Mouse (Mus musculus): Measurements from ENCODE around the gene Xpot. TPM values are rescaled to one million over a fixed set of nuclear protein-coding genes. Genes with fewer than 3 reads are reported as not detected.

Gene Xpot
- polyA plus RNA-seq, 1 experiment from 2014 or later: 53.9 TPM

DNA sequence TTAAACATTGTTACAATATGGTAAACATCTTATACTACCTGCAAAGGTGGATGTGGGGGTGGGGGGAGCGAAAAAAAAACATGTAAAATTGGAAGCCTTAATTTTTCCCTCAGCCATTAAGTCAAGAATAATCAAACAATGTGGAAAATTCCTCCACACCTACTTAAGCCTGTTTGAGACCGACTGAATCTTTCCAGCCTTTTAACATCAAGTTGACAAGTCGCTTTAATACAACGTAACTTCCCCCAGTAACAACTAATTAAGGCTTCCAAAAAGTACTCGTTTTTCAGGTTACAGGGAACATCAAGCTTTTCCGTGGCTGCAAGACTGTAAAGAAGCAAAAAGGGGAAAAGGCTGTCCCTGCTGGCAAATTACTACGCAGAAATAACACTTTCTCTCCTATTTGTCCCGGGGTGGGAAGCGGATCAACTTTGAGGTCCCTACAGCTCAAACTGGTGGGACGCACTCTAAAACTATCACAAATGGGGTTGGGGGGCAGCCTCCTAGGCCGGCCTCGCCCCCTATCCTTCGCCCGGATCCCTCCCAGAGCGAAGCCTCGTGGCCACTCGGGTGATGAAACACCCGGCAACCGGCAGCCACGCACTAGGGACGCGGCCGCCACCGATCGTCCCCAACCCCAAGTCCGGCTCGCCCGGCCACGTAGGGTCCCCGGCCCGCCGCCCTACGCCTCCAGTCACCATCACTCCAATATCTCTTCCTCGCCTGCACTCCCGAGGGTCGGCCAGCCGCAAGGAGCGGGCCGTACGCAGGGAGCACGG, 536 bp downstream of the Xpot start:
- Histone ChIP-seq H3K36me3 (ENCODE audit: control insufficient read depth, insufficient read depth, low read length) (peaks cover 6% of the 10 kb centered on the region), H3K9ac (ENCODE audit: low read length) (peak overlapping the region; percentile 94), H3K4me2 (ENCODE audit: low read depth, low read length) (peak overlapping the region; percentile 64), H3K4me1 (ENCODE audit: control insufficient read depth, insufficient read depth, low read length) (peaks cover 12% of the 10 kb centered on the region), H3K9me3 (replicated peaks; ENCODE audit: control insufficient read depth, low read length) (no peaks in the 10 kb centered on the region), H3K4me3 (replicated peaks; ENCODE audit: low read length) (peak overlapping the region; percentile 92), H3K27me3 (ENCODE audit: control insufficient read depth, insufficient read depth, low read length) (no peaks in the 10 kb centered on the region), H3K27ac (ENCODE audit: low read length) (peak overlapping the region; percentile 96)
- no peak; the same call in 1 of the 2 replicates for ATAC-seq (ENCODE audit: insufficient read depth, low FRiP score)
- WGBS: under 1% methylated on average over 41 of the region's 41 CpGs

DNA sequence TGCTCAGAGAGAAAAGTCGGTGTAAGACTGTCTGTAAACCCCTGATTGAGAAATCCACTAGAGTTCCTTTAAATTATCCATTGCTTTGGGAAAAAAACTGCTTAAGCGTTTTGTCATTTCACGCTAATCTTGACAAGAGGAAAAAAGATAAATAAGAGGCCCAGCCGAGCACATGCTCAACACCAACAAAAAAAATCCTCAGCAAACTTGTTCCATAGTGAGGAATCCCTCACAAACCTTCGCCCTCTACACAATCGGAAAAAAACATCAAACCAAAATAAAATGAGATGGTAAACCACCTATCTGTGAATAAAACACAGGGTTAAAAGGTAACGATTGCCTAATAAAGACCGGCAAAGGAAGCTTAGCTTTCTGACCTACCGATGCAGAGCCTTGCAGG, 1.1 kb downstream of the Xpot start:
- Histone ChIP-seq H3K27ac (ENCODE audit: low read length) (peak overlapping the region; percentile 96), H3K4me2 (ENCODE audit: low read depth, low read length) (peak overlapping the region; percentile 64), H3K36me3 (ENCODE audit: control insufficient read depth, insufficient read depth, low read length) (peaks cover 8% of the 10 kb centered on the region), H3K9ac (ENCODE audit: low read length) (peak overlapping the region; percentile 94), H3K9me3 (replicated peaks; ENCODE audit: control insufficient read depth, low read length) (no peaks in the 10 kb centered on the region), H3K27me3 (ENCODE audit: control insufficient read depth, insufficient read depth, low read length) (no peaks in the 10 kb centered on the region), H3K4me3 (replicated peaks; ENCODE audit: low read length) (peak overlapping the region; percentile 92), H3K4me1 (ENCODE audit: control insufficient read depth, insufficient read depth, low read length) (peaks cover 12% of the 10 kb centered on the region)
- no peak for ATAC-seq (ENCODE audit: insufficient read depth, low FRiP score)
- 6% methylated on average over 9 of the region's 9 CpGs for WGBS

DNA sequence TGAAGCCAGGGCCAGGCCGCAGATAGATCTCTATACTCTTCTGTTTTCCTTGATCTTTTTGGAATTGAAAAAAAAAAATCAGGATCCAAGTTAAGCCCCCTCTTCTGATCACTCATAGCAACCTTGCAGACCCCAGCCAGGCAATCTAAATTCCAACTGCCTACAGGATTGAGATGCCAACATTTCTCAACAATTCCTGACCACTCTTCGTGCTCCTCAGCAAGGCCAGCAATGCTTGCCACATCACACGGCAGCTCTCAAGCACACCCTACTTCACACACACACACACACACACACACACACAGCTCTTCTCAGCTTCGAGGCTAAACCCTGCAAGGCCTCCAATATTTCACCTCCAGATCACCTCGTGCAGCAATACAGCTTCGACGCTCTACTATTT, 2.5 kb downstream of the Xpot start:
- Histone ChIP-seq H3K4me1 (ENCODE audit: control insufficient read depth, insufficient read depth, low read length) (peaks cover 12% of the 10 kb centered on the region), H3K36me3 (ENCODE audit: control insufficient read depth, insufficient read depth, low read length) (peaks cover 8% of the 10 kb centered on the region), H3K27ac (ENCODE audit: low read length) (no peak overlapping the region), H3K4me2 (ENCODE audit: low read depth, low read length) (no peak overlapping the region), H3K4me3 (replicated peaks; ENCODE audit: low read length) (no peak overlapping the region), H3K9ac (ENCODE audit: low read length) (no peak overlapping the region), H3K9me3 (replicated peaks; ENCODE audit: control insufficient read depth, low read length) (no peaks in the 10 kb centered on the region), H3K27me3 (ENCODE audit: control insufficient read depth, insufficient read depth, low read length) (no peaks in the 10 kb centered on the region)
- no peak for ATAC-seq (ENCODE audit: insufficient read depth, low FRiP score)
- 70% methylated on average over 7 of the region's 7 CpGs for WGBS

DNA sequence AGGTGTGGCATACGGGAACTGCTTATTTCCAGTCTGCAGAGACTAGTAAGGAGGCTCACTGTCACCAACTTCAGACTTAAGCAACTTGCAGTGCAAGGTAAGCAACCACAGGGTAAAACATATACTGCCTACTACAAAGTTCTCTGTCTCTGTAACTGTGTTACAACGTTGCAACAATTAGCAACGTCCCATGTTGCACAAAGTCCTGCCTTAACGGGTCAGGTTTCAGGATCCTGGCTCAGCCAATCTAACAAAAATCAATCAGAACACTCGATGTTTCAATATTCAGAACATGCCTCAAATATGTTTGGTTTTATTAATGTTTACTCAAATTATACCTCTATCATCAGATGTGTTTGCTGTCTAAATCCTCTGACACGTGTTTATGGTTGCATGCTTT, 3.7 kb downstream of the Xpot start:
- H3K27ac ChIP-seq (ENCODE audit: low read length): no peak overlapping the region
- no peak overlapping the region for H3K4me3 ChIP-seq (replicated peaks; ENCODE audit: low read length)
- H3K4me1 ChIP-seq (ENCODE audit: control insufficient read depth, insufficient read depth, low read length): peaks cover 12% of the 10 kb centered on the region
- H3K9ac ChIP-seq (ENCODE audit: low read length): no peak overlapping the region
- H3K9me3 ChIP-seq (replicated peaks; ENCODE audit: control insufficient read depth, low read length): no peaks in the 10 kb centered on the region
- no peak for ATAC-seq (ENCODE audit: insufficient read depth, low FRiP score)
- 78% methylated on average over 6 of the region's 6 CpGs for WGBS
- no peaks in the 10 kb centered on the region for H3K27me3 ChIP-seq (ENCODE audit: control insufficient read depth, insufficient read depth, low read length)
- peaks cover 10% of the 10 kb centered on the region for H3K36me3 ChIP-seq (ENCODE audit: control insufficient read depth, insufficient read depth, low read length)
- H3K4me2 ChIP-seq (ENCODE audit: low read depth, low read length): no peak overlapping the region

DNA sequence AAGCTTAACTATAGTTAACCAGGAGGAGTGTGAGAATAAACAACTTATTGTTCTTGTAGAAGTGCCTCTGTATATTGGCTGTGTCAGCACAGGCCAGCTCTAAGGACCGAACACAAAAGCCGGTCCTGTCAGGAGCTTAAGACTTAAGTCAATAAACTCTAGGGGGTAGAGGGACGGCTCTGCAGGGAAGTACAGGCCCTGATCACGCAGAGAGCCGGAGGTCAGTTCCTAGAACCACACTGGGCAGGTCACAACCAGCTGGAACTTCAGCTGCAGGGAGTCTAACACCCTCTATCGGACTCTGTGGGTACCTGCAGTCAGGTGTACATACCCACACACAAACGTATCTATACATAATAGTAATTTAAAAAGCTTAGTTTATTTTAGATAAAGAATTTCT, 10.2 kb downstream of the Xpot start:
- Histone ChIP-seq H3K27ac (ENCODE audit: low read length) (no peak overlapping the region; the same call in 1 of the 2 replicates), H3K4me1 (ENCODE audit: control insufficient read depth, insufficient read depth, low read length) (no peaks in the 10 kb centered on the region), H3K9ac (ENCODE audit: low read length) (no peak overlapping the region), H3K4me3 (replicated peaks; ENCODE audit: low read length) (no peak overlapping the region), H3K4me2 (ENCODE audit: low read depth, low read length) (no peak overlapping the region), H3K9me3 (replicated peaks; ENCODE audit: control insufficient read depth, low read length) (no peaks in the 10 kb centered on the region), H3K27me3 (ENCODE audit: control insufficient read depth, insufficient read depth, low read length) (no peaks in the 10 kb centered on the region), H3K36me3 (ENCODE audit: control insufficient read depth, insufficient read depth, low read length) (peaks cover 43% of the 10 kb centered on the region)
- 59% methylated on average over 7 of the region's 7 CpGs for WGBS
- peak; percentile 63; the same call in 1 of the 2 replicates for ATAC-seq (ENCODE audit: insufficient read depth, low FRiP score)

DNA sequence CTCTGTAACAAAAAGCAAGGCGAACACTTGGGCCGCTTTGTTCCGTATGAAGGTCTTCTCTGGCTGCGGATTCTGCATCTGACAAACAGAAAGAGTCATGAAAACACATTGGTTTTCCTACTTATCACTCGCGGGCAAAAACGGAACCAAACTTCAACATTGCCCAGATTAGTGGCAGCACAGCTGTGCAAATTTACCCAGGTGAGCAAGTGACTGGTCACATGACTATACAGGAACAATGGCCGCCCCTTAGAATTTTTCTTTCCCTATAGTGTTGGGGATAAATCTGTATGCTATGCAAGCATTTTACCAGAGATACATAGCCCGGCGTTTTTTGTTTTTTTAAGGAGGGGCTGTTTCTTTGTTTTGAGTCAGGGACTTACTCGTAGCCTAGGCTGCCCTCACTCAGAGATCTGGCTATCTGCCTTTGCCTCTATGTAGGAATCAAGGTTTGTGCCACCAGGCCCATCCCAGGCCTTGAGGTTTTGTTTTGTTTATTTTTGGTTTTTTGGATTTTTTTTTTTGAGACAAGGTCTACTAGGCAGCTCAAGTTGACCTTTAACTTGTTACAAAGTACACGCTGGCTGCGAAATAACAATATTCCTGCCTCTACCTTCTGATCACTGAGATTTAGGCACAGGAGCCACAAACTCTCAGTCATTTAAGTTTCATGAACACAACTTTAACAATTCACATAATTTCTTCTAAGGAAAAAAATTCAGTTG, 10.8 kb downstream of the Xpot start:
- WGBS: 70% methylated on average over 13 of the region's 13 CpGs
- Histone ChIP-seq H3K9me3 (replicated peaks; ENCODE audit: control insufficient read depth, low read length) (no peaks in the 10 kb centered on the region), H3K9ac (ENCODE audit: low read length) (no peak overlapping the region), H3K27me3 (ENCODE audit: control insufficient read depth, insufficient read depth, low read length) (no peaks in the 10 kb centered on the region), H3K4me3 (replicated peaks; ENCODE audit: low read length) (no peak overlapping the region), H3K4me2 (ENCODE audit: low read depth, low read length) (peak overlapping the region; percentile 13; the same call in 1 of the 2 replicates), H3K4me1 (ENCODE audit: control insufficient read depth, insufficient read depth, low read length) (no peaks in the 10 kb centered on the region), H3K27ac (ENCODE audit: low read length) (peak overlapping the region; percentile 19), H3K36me3 (ENCODE audit: control insufficient read depth, insufficient read depth, low read length) (peaks cover 44% of the 10 kb centered on the region)
- ATAC-seq (ENCODE audit: insufficient read depth, low FRiP score): peak; percentile 88

DNA sequence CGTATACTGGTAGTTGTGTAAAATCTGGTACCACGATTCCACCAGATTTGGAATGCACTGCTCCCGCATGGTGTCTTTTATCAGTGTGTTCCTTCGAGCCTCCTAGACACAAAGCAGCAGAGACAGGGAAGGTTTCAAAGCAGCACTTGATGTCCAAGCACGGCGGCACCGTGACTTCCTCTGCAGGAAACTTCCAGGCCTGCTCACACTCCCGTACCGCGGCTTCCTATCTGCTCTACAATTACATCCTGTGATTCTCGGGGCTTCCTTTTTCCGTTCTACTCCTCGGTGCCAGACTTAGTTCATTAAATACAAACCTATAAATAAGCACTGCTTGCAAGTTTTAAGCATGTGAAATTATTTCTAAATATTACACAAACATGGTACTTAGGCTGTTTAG, 12.6 kb downstream of the Xpot start:
- Histone ChIP-seq H3K4me2 (ENCODE audit: low read depth, low read length) (no peak overlapping the region), H3K4me1 (ENCODE audit: control insufficient read depth, insufficient read depth, low read length) (no peaks in the 10 kb centered on the region), H3K27ac (ENCODE audit: low read length) (no peak overlapping the region), H3K9me3 (replicated peaks; ENCODE audit: control insufficient read depth, low read length) (no peaks in the 10 kb centered on the region), H3K4me3 (replicated peaks; ENCODE audit: low read length) (no peak overlapping the region), H3K9ac (ENCODE audit: low read length) (no peak overlapping the region), H3K36me3 (ENCODE audit: control insufficient read depth, insufficient read depth, low read length) (peaks cover 54% of the 10 kb centered on the region), H3K27me3 (ENCODE audit: control insufficient read depth, insufficient read depth, low read length) (no peaks in the 10 kb centered on the region)
- ATAC-seq (ENCODE audit: insufficient read depth, low FRiP score): no peak
- WGBS: 86% methylated on average over 13 of the region's 13 CpGs

DNA sequence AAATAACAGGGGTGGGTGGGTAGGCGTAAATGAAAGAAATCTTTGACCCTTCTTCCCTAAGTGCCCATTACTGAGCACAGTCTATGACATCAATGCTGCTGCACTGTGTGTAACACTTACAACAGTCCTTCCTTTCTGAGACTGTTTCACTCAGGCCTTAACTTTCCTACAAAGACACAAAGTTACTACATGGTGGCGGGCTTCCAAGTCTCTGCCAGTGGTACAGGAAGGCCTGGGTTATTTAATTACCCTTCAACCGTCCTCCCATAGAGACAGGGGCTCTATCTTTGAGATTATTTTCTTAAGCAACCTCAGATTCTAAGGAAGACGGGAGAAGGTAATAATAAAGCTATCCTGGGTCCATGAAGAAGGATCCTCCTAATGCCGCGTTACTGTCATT, 13.7 kb downstream of the Xpot start:
- H3K9me3 ChIP-seq (replicated peaks; ENCODE audit: control insufficient read depth, low read length): no peaks in the 10 kb centered on the region
- WGBS: 86% methylated on average over 6 of the region's 6 CpGs
- H3K4me3 ChIP-seq (replicated peaks; ENCODE audit: low read length): no peak overlapping the region
- H3K9ac ChIP-seq (ENCODE audit: low read length): no peak overlapping the region
- no peak overlapping the region for H3K4me2 ChIP-seq (ENCODE audit: low read depth, low read length)
- H3K27ac ChIP-seq (ENCODE audit: low read length): no peak overlapping the region
- no peak for ATAC-seq (ENCODE audit: insufficient read depth, low FRiP score)
- H3K27me3 ChIP-seq (ENCODE audit: control insufficient read depth, insufficient read depth, low read length): no peaks in the 10 kb centered on the region
- H3K36me3 ChIP-seq (ENCODE audit: control insufficient read depth, insufficient read depth, low read length): peaks cover 63% of the 10 kb centered on the region
- H3K4me1 ChIP-seq (ENCODE audit: control insufficient read depth, insufficient read depth, low read length): no peaks in the 10 kb centered on the region

DNA sequence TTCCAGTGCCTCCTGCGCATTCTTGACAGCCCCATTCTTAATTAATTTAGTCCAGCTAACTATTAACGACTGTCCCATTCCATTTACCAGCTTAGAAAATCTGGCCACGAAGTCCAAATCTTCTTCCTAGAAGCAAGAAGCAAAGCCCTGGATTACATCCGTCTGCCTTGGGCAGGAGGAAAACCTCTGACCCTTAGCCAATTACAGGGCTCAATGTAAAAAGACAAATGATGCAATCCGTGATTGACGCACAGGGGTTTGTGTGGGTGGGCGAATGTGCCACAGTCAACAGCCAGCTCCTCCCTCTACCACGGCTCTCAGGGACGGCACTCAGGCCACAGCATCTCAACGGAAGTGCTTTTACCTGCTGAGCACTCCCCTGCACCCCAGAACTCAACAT, 14.5 kb downstream of the Xpot start:
- no peak overlapping the region for H3K4me3 ChIP-seq (replicated peaks; ENCODE audit: low read length)
- no peak overlapping the region for H3K9ac ChIP-seq (ENCODE audit: low read length)
- H3K4me2 ChIP-seq (ENCODE audit: low read depth, low read length): no peak overlapping the region
- H3K4me1 ChIP-seq (ENCODE audit: control insufficient read depth, insufficient read depth, low read length): no peaks in the 10 kb centered on the region
- H3K9me3 ChIP-seq (replicated peaks; ENCODE audit: control insufficient read depth, low read length): no peaks in the 10 kb centered on the region
- H3K27me3 ChIP-seq (ENCODE audit: control insufficient read depth, insufficient read depth, low read length): no peaks in the 10 kb centered on the region
- WGBS: 79% methylated on average over 9 of the region's 10 CpGs
- no peak overlapping the region for H3K27ac ChIP-seq (ENCODE audit: low read length)
- peaks cover 63% of the 10 kb centered on the region for H3K36me3 ChIP-seq (ENCODE audit: control insufficient read depth, insufficient read depth, low read length)
- ATAC-seq (ENCODE audit: insufficient read depth, low FRiP score): no peak
